Mouse (Mus musculus): Measurements from ENCODE around the gene P2rx1. TPM values are rescaled to one million over a fixed set of nuclear protein-coding genes. Genes with fewer than 3 reads are reported as not detected.

The P2rx1 gene
- polyA plus RNA-seq, 1 experiment = 0.52 TPM

GRCm38 (mm10) chr11:72959924-72960679 is 38.8 kb upstream of the P2rx1 start:
- no peak overlapping the region for H3K4me3 ChIP-seq (ENCODE audit: insufficient read depth, low read length)
- no peaks in the 10 kb centered on the region for H3K4me1 ChIP-seq (ENCODE audit: control insufficient read depth, insufficient read depth, low read length)
- TF ChIP-seq POLR2A (IDR thresholded peaks at IDR 0.05; ENCODE audit: extremely low read depth, insufficient read depth, low read length) = no peak
- no peak for TF ChIP-seq CTCF (IDR thresholded peaks at IDR 0.05; ENCODE audit: extremely low read depth, insufficient read depth, low read length)

GRCm38 (mm10) chr11:72960723-72961071 is 38.2 kb upstream of the P2rx1 start:
- H3K27ac ChIP-seq (ENCODE audit: insufficient read depth, low read length) = no peak overlapping the region
- no peak overlapping the region for H3K4me3 ChIP-seq (ENCODE audit: insufficient read depth, low read length)
- no peak for TF ChIP-seq POLR2A (IDR thresholded peaks at IDR 0.05; ENCODE audit: extremely low read depth, insufficient read depth, low read length)
- no peak for TF ChIP-seq CTCF (IDR thresholded peaks at IDR 0.05; ENCODE audit: extremely low read depth, insufficient read depth, low read length)
- no peaks in the 10 kb centered on the region for H3K4me1 ChIP-seq (ENCODE audit: control insufficient read depth, insufficient read depth, low read length)

More at GRCm38 (mm10) chr11:72959924-72960679, 38.8 kb upstream of the P2rx1 start:
- H3K27ac ChIP-seq (ENCODE audit: insufficient read depth, low read length) = no peak overlapping the region

GRCm38 (mm10) chr11:72961072-72961980 is 37.6 kb upstream of the P2rx1 start, which contains the start of gene Atp2a3:
Atp2a3 (plus strand) TSS chr11:72961169.
- Histone ChIP-seq H3K4me3 (ENCODE audit: insufficient read depth, low read length) (no peak within 1 kb of the TSS; the same call in 1 of the 2 replicates), H3K4me1 (ENCODE audit: control insufficient read depth, insufficient read depth, low read length) (no peaks in the 10 kb centered on the region), H3K27ac (ENCODE audit: insufficient read depth, low read length) (no peak within 1 kb of the TSS)
- TF ChIP-seq CTCF (IDR thresholded peaks at IDR 0.05; ENCODE audit: extremely low read depth, insufficient read depth, low read length) (no peak), POLR2A (IDR thresholded peaks at IDR 0.05; ENCODE audit: extremely low read depth, insufficient read depth, low read length) (no peak)

- no peak overlapping the region for H3K27ac ChIP-seq (ENCODE audit: insufficient read depth, low read length)
- TF ChIP-seq POLR2A (IDR thresholded peaks at IDR 0.05; ENCODE audit: extremely low read depth, insufficient read depth, low read length) (no peak), CTCF (IDR thresholded peaks at IDR 0.05; ENCODE audit: extremely low read depth, insufficient read depth, low read length) (no peak)
- H3K4me1 ChIP-seq (ENCODE audit: control insufficient read depth, insufficient read depth, low read length) = no peaks in the 10 kb centered on the region
- H3K4me3 ChIP-seq (ENCODE audit: insufficient read depth, low read length) = no peak overlapping the region
Observed at GRCm38 (mm10) chr11:72962378-72962777, 36.5 kb upstream of the P2rx1 start.

- TF ChIP-seq CTCF (IDR thresholded peaks at IDR 0.05; ENCODE audit: extremely low read depth, insufficient read depth, low read length) (no peak), POLR2A (IDR thresholded peaks at IDR 0.05; ENCODE audit: extremely low read depth, insufficient read depth, low read length) (no peak)
- no peak overlapping the region for H3K27ac ChIP-seq (ENCODE audit: insufficient read depth, low read length)
- H3K4me3 ChIP-seq (ENCODE audit: insufficient read depth, low read length) = no peak overlapping the region
- no peaks in the 10 kb centered on the region for H3K4me1 ChIP-seq (ENCODE audit: control insufficient read depth, insufficient read depth, low read length)
Observed at GRCm38 (mm10) chr11:72963058-72963788, 35.7 kb upstream of the P2rx1 start.

GRCm38 (mm10) chr11:72963789-72964294 is 35.1 kb upstream of the P2rx1 start:
- no peak overlapping the region for H3K4me3 ChIP-seq (ENCODE audit: insufficient read depth, low read length)
- H3K27ac ChIP-seq (ENCODE audit: insufficient read depth, low read length) = no peak overlapping the region
- H3K4me1 ChIP-seq (ENCODE audit: control insufficient read depth, insufficient read depth, low read length) = no peaks in the 10 kb centered on the region
- no peak for TF ChIP-seq POLR2A (IDR thresholded peaks at IDR 0.05; ENCODE audit: extremely low read depth, insufficient read depth, low read length)
- TF ChIP-seq CTCF (IDR thresholded peaks at IDR 0.05; ENCODE audit: extremely low read depth, insufficient read depth, low read length) = no peak

- TF ChIP-seq CTCF (IDR thresholded peaks at IDR 0.05; ENCODE audit: extremely low read depth, insufficient read depth, low read length) (no peak), POLR2A (IDR thresholded peaks at IDR 0.05; ENCODE audit: extremely low read depth, insufficient read depth, low read length) (no peak)
- Histone ChIP-seq H3K27ac (ENCODE audit: insufficient read depth, low read length) (no peak overlapping the region), H3K4me3 (ENCODE audit: insufficient read depth, low read length) (no peak overlapping the region), H3K4me1 (ENCODE audit: control insufficient read depth, insufficient read depth, low read length) (no peaks in the 10 kb centered on the region)
Observed at GRCm38 (mm10) chr11:72974995-72975503, 23.9 kb upstream of the P2rx1 start.

- Histone ChIP-seq H3K4me1 (ENCODE audit: control insufficient read depth, insufficient read depth, low read length) (no peaks in the 10 kb centered on the region), H3K27ac (ENCODE audit: insufficient read depth, low read length) (no peak overlapping the region), H3K4me3 (ENCODE audit: insufficient read depth, low read length) (no peak overlapping the region)
- TF ChIP-seq CTCF (IDR thresholded peaks at IDR 0.05; ENCODE audit: extremely low read depth, insufficient read depth, low read length) = no peak
- TF ChIP-seq POLR2A (IDR thresholded peaks at IDR 0.05; ENCODE audit: extremely low read depth, insufficient read depth, low read length) = no peak
Observed at GRCm38 (mm10) chr11:72982516-72982915, 16.4 kb upstream of the P2rx1 start.

- Histone ChIP-seq H3K4me1 (ENCODE audit: control insufficient read depth, insufficient read depth, low read length) (no peaks in the 10 kb centered on the region), H3K27ac (ENCODE audit: insufficient read depth, low read length) (no peak overlapping the region), H3K4me3 (ENCODE audit: insufficient read depth, low read length) (no peak overlapping the region)
- no peak for TF ChIP-seq POLR2A (IDR thresholded peaks at IDR 0.05; ENCODE audit: extremely low read depth, insufficient read depth, low read length)
- TF ChIP-seq CTCF (IDR thresholded peaks at IDR 0.05; ENCODE audit: extremely low read depth, insufficient read depth, low read length) = no peak
Observed at GRCm38 (mm10) chr11:72983283-72983682, 15.6 kb upstream of the P2rx1 start.
